Mouse (Mus musculus) testis, postnatal 14 days (tissue): ENCODE measurements around the gene Prickle3.
A peak's percentile ranks its signal among the peaks of the same experiment; 100 is the strongest.

Experiments used
- DNase-seq: peaks from one replicate; pipeline ENCODE4 v3.0.0; 2021; ENCODE audit warnings: low spot score

Gene Prickle3

DNA sequence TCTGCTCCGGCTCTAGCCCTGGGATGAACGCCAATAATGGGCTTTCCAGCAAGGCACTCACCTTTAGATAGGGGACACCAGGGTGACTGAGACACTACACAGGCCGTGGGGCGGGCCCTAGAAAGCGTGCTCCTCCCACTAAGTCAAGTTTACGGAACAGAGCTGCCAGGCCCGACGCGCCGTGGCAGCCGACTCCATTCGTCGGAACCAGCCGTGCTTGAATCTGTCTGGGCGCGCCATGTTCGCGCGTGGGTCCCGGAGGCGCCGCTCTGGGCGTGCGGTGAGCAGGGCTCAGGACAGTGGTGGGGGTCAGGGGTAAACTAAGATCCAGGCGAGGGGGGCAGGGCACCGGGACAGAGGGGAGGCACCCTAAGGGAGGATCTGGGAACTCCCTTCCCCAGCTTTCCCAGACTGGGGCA lies at the start of gene Prickle3:
Prickle3 (plus strand) TSS at position 40 of the 419 bp plus-strand sequence.
- no peak for DNase-seq

- no peak for DNase-seq
These were observed 47.0 kb upstream of the Prickle3 start for GRCm38 (mm10) chrX:7610035-7610434.

- no peak for DNase-seq
These were observed 46.4 kb upstream of the Prickle3 start for GRCm38 (mm10) chrX:7610536-7611258.

DNA sequence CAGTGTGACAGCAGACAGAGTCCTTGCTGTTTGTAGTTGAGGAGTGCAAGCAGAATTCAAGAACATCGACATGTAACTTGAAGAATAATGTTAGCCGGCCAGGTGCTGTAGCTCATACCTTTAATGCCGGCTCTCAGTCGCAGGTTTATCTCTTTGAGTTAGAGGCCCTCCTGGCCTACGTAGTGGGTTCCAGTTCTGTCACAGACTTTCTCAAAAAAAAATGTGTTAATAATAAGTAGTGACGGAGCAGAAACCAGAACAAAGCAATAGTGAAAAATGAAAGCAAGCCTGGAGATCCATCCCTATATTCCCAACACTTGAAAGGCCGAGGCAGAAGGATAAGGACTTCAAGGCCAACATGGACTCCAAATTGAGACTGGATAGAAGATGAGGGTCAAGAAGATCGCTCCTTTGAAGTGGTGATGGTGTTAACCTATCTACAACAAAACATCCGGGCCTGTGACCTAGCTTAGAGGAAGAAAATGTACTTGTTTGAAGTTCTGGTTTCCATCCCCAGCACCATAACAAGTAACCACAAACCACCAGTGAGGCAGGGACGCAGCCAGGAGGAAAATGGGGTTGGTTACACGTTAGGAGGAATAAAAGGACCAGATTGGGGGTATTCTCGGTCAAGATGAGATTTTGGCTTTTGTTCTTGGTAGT lies 39.0 kb upstream of the Prickle3 start:
- no peak for DNase-seq

GRCm38 (mm10) chrX:7632560-7632959 lies 24.5 kb upstream of the Prickle3 start:
- DNase-seq: no peak

DNA sequence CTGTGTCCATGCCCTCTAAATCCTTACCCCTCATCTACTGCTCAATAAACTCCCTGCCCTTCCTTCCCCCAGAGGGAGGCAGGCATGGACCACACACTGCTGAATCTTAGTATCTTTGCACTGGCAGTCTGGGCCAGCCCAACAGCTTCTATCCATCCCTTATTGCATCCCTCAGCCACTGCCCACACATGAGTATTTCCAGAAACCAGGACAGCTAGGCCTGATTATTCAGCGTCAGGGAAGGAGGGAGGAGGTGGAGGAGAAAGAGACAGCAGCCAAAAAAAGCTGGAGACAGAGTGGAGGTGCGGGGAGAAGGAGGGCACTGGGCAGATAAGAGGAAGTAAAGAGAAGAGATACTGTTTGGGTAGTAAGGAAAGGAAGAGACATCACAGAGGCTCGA lies 22.0 kb upstream of the Prickle3 start:
- no peak for DNase-seq

GRCm38 (mm10) chrX:7638401-7639091 lies 18.5 kb upstream of the Prickle3 start, which contains the start of gene Syp:
Syp (plus strand) TSS chrX:7638471.
- DNase-seq: peak; percentile 82

GRCm38 (mm10) chrX:7639536-7640325 lies 17.3 kb upstream of the Prickle3 start:
- DNase-seq: no peak

GRCm38 (mm10) chrX:7640785-7641184 lies 16.3 kb upstream of the Prickle3 start:
- DNase-seq: no peak

GRCm38 (mm10) chrX:7645349-7645748 lies 11.7 kb upstream of the Prickle3 start:
- DNase-seq: peak; percentile 46

DNA sequence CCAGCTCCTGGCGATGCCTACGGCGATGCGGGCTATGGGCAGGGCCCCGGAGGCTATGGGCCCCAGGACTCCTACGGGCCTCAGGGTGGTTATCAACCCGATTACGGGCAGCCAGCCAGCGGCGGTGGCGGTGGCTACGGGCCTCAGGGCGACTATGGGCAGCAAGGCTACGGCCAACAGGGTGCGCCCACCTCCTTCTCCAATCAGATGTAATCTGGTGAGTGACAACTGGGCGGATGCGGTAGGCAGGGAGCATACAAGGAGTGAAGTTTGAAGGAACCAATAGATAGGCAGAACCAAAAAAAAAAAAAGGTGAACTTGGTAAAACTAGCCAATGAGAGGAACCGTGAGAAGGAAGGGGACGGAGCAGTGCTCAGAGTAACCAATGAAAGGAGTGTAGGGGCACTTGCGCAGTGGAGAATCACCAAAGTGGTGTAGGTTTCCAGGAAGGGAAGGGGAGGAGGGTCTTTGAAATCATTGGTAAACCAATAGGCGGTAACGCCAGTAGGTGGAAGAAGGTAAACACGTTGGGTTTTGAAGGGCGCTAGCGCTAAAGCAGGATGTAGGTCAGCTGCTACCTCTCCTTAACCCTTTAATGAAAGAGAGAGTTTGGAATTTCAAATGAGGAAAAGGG lies 8.3 kb upstream of the Prickle3 start:
- peak; percentile 87 for DNase-seq

- peak; percentile 35 for DNase-seq
These were observed 1.1 kb downstream of the Prickle3 start for GRCm38 (mm10) chrX:7658031-7658784.

GRCm38 (mm10) chrX:7658785-7659589 lies 1.9 kb downstream of the Prickle3 start:
- no peak for DNase-seq

- DNase-seq: no peak
These were observed 4.0 kb downstream of the Prickle3 start for GRCm38 (mm10) chrX:7661086-7661485.

GRCm38 (mm10) chrX:7662936-7663335 lies 5.9 kb downstream of the Prickle3 start:
- no peak for DNase-seq

GRCm38 (mm10) chrX:7664791-7665190 lies 7.7 kb downstream of the Prickle3 start:
- DNase-seq: no peak

DNA sequence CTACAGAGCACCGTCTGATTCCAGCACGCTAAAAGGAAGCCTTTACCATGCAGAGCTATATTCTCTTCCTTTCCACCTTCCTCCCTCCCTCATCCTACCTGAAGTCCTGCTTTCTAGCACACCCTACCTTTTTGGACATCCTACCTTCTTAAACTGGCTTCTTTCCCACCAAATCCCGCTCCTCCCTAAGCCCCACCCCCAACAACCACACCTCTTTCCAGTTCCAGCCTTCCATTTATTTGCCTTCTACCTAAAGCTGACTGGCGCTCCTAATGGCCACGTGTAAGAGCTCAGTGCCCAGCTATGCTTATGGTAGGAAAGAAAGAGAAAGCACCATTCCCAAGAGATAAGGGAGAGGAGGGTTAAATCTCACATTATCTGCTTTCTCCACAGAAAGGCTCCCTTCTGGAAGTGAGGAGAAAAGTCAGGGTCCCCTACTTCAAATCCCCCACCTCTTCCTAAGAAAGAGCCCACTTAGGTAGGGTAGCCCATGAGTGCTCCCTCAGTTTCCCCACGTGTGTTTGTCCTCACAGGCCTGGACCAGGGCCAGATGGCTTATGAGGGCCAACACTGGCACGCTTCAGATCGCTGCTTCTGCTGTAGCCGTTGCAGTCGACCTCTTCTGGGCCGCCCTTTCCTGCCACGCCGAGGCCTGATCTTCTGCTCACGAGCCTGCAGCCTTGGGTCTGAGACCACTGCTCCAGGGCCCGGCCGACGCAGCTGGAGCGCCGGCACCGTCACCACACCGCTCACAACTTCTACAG lies 8.9 kb downstream of the Prickle3 start:
- no peak for DNase-seq

DNA sequence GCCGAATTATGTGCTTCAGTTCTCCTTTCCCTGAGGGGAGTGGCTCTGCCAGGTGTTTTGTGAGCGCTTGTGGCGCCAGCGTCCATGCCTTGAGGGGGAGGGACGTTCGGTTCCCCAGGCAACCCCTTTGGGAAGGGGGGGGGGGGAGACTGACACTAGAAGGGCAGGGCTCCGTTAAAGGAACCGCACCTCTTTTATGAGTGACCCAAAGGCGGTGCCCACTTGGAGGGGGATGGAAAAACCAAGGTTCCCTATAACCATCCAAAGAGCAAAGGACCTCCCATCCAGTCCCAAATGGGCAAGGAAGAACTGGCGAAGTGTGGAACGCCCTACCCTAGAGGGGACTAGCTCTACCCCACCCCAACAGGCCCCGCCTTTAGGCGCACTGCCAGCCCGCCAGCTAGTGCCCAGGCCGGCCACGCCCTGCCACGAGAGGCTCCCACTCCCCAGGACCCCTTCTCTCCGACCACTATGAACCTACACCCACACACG lies 13.4 kb downstream of the Prickle3 start:
- DNase-seq: peak; percentile 47
